Mouse (Mus musculus) left cerebral cortex, adult 2 months (tissue): ENCODE data around the gene Mllt10. TPM values are rescaled to one million over a fixed set of nuclear protein-coding genes. Genes with fewer than 3 reads are reported as not detected.

ENCODE experiments used
- DNase-seq, 2 experiments: peaks; one replicate each; pipeline ENCODE4 v3.0.0; 2021 to 2022; ENCODE audit warnings: low spot score in 2 of 2, mixed read lengths in 1 of 2; ENCODE audit errors: extremely low spot score in 1 of 2
- H3K27ac ChIP-seq: fragments of 200-600 bp; 2 replicates; pipeline ENCODE4 v1.8.1; 2022
- H3K4me3 ChIP-seq: fragments of 200-600 bp; 2 replicates; pipeline ENCODE4 v1.8.1; 2022
- CTCF ChIP-seq: fragments of 200-600 bp; IDR thresholded peaks from 2 replicates; pipeline ENCODE4 v1.8.1; 2022; ENCODE audit warnings: antibody characterized with exemption, mild to moderate bottlenecking, moderate library complexity
- intact Hi-C: fragments of 180-260 bp; cut with DNase I; formaldehyde crosslinking; loops from one replicate; pipeline ENCODE4 v1.15.1; 2025
- long read RNA-seq, 2 experiments: library from polyadenylated mRNA; stranded (forward); transcript quantifications; one replicate each; pipeline ENCODE4 v2.0.0; 2021; ENCODE audit warnings: borderline mapping rate in 2 of 2
- total RNA-seq, 2 experiments: library from RNA; stranded (reverse); gene quantifications; 2 replicates each; pipeline ENCODE4 v1.2.3; 2021

Gene Mllt10
- 10 to 100 TPM; 51.6 to 52.1 TPM for total RNA-seq
- long read RNA-seq, experiment 1, partial matches to known transcripts: 4 of 15 reads
- long read RNA-seq, experiment 1, other reads (novel, unspliced or antisense): 11 of 15 reads
- long read RNA-seq, experiment 2, partial matches to known transcripts: 1 of 14 reads
- long read RNA-seq, experiment 2, other reads (novel, unspliced or antisense): 12 of 14 reads

DNA sequence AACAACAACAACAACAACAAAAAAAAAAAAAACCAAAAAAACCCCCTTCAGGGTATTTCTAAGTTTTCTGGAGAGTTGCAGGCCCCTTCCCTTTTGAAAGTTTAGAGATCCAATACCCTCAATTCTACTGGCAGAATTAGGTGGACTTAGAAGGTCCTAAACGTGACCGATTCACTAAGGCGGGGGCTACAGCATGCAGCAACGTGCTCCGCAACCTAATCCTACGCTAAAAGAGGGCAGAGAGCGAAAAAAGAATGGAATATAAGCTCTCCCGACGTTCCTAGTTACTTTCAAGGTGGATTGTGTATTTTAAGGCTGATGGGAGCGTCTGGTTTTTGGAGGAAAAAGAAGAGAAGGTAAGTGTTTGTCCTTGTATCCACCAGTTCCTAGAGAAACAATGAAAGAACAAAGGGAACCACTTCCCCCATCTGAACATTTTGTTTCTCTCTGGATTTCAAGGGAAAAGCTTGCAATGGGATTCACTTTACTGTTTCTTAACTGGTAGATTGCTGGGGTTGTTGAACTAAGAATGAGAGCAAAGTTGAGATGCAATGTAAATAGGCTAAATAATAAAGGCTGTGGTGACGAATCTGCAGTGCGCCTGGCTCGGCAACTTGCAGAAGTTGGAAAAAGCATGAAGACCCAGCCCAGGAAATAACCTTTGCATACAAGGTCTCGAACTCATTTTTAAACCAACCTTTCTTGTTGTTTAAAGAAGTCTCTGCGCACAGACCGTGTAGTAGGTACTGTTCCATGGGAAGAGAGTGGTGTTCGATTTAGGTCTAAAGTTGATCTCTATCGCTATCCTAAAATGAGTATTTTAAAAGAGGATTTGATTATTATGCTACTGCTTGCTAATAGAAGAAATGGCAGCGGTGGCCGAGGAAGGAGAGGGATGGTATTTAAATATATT, at the start of gene Mllt10:
Mllt10 (plus strand) TSS at position 222 of the 913 bp plus-strand sequence.
- no peak for DNase-seq
- Histone ChIP-seq H3K4me3 (peak within 1 kb of the TSS; percentile 69), H3K27ac (peak within 1 kb of the TSS; percentile 91)
- TF ChIP-seq CTCF: no peak
- intact Hi-C loops: loop anchor here (10.0 kb wide), 1 partner anchor 940 kb away; the partner anchor contains the start of genes 4930426L09Rik and Pip4k2a

DNA sequence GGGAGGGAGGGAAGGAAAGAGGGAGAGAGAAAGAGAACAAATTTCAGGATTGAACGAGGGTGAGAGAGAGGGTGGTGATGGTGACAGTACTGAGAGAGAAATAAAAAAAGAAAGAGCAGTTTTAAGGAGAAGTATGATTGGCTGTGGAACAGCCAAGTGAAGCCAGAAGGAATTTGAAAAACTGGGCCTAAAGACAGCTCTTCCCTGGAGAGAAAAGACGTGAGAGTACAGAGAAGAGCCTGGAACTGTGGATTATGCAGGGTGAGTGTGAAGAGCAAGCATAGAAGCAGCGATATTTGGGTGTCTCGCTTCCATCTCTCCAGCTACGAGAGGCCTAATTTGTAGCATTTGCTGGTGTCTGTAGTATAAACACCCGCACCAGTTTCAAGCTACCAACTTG, 43.8 kb upstream of the Mllt10 start:
- no peak for TF ChIP-seq CTCF
- Histone ChIP-seq H3K4me3 (no peak overlapping the region), H3K27ac (no peak overlapping the region)
- intact Hi-C loops: no loop called here
- no peak for DNase-seq

DNA sequence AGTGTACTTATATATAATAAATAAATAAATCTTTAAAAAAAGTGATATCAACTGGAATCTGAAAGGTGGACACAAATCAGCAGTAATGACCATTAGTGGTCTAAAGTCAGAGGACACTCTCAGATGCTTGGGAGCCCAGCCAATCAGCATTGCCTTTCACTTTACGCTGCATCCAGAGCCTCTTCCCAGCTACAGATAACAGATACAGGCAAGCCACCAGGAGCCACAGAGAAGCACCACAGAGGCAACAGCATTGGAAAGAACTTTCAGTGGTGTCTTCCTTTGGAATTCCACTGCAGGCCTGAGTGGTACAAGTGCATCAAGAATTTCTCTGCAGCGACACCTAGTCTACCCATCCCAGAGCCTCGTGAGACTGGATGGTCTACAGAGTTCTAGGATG, 42.2 kb upstream of the Mllt10 start:
- Histone ChIP-seq H3K4me3 (no peak overlapping the region), H3K27ac (no peak overlapping the region)
- intact Hi-C loops: no loop called here
- no peak for TF ChIP-seq CTCF
- DNase-seq: no peak

DNA sequence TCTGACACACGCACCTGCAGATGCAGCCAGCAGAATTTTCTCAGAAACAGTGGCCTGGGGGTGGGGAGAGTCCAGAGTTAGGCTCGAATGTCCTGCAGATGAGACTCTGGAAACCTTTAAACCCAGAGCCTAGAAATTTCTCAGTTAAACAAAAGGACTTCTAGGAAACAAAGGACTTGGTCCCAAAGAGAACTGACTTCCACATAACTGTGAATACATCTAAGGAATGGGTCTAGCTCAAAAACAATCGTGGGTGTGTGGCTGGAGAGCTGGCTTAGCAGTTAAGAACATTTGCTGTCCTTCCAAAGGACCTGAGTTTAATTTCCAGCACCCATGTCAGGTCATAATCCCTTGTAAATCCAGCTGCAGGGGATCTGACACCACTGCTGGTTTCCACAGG, 39.5 kb upstream of the Mllt10 start:
- intact Hi-C loops: no loop called here
- no peak overlapping the region for H3K27ac ChIP-seq
- no peak for TF ChIP-seq CTCF

DNA sequence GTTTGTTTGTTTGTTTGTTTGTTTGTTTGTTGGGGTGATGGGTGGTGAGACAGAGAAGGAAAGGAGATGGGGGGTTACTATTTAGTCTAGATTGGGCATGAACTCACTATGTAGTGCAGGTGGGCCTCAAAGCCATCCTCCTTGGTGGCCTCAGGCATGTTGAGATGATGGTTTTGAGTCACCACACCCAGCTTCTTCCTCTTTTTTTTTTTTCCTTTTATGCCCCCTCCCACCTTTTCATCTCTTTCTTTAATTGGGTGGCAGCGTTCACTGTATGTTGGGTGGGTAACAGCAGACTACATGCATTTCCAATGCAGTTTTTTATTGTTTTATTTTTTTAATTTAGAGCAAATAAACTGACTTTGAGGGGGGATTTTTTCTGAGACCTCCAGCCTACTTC, 38.4 kb upstream of the Mllt10 start:
- H3K27ac ChIP-seq: no peak overlapping the region
- TF ChIP-seq CTCF: no peak
- DNase-seq: no peak
- H3K4me3 ChIP-seq: no peak overlapping the region
- intact Hi-C loops: no loop called here

More for the DNA sequence above, 39.5 kb upstream of the Mllt10 start:
- H3K4me3 ChIP-seq: no peak overlapping the region
- no peak for DNase-seq

DNA sequence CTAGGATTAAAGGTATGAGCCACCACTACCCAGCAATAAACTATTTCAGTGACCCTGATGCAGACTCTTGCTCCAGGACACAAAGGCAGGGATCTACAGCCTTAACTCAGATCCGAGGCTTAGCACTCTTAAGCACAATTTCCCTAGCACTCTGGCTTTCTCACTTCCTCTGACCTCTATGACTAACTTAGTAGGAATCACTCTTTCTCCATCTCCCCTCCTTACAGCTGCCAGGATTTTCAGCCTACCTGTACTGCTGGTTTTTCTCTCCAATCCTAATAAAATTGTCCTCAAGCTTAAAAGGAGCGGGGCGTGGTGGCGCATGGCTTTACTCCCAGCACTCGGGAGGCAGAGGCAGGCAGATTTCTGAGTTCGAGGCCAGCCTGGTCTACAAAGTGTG, 37.7 kb upstream of the Mllt10 start:
- H3K27ac ChIP-seq: no peak overlapping the region
- no peak for DNase-seq
- no peak overlapping the region for H3K4me3 ChIP-seq
- no peak for TF ChIP-seq CTCF
- intact Hi-C loops: no loop called here

DNA sequence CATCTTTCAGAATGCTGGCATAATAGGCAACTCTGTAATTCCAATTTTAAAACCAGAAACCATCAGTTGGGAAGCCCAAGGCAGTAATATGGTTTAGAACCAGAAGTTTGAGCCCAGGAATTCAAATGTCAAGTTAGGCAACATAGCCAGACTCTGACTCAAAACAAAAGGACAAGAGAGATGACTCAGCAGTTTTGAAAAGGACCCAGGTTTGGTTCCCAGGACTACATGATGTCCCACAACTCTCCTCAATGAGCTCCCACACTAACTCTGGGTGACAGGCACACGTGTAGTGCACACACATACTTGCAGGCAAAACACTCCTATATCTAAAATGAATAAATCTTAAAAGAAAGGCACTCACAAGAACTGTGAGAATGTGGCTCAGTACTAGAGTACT, 35.9 kb upstream of the Mllt10 start:
- H3K27ac ChIP-seq: no peak overlapping the region
- intact Hi-C loops: no loop called here
- H3K4me3 ChIP-seq: no peak overlapping the region
- no peak for TF ChIP-seq CTCF
- no peak for DNase-seq

DNA sequence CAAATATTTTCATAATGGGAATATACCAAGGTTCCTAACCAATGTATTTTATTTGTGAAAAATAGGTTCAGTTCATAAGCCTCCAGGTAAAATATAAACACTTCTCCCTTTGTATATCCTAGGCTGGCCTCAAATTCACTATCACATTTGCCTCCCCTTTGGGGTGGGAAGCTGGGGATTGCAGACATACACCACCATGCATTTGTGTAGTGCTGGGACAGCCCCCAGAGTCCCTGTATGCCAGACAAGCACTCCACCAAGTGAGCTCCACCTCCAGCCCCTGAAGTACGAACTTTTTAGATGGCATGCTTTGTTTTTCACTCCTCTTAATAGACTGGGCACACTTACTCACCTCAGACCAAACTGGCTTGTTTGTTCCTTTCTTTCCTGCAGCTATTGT, 32.2 kb upstream of the Mllt10 start:
- TF ChIP-seq CTCF: no peak
- H3K27ac ChIP-seq: no peak overlapping the region
- intact Hi-C loops: loop anchor here (10.0 kb wide), 4 partner anchors 378 to 1322 kb away; no protein-coding TSS in a partner anchor
- DNase-seq: no peak
- H3K4me3 ChIP-seq: no peak overlapping the region

DNA sequence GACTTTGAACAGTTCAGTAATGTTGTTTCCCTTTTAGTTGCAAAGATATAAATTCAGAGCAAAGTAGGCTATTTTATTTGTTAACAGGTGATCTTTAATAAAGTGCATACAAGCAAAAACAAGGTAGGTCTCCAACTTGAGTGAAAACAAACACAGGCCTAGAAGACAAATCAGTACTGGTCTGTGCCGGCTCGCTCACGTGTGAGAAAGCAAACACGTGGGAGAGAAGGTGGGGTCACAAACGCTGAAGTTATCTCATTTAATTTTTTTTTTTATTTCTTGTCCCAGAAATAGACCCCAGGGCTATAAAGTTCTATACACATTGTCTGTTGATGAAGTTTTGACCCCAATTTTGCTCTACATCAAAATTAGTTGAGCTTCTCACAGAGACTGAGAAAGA, 29.9 kb upstream of the Mllt10 start:
- Histone ChIP-seq H3K27ac (no peak overlapping the region), H3K4me3 (no peak overlapping the region)
- intact Hi-C loops: loop anchor here (5.0 to 10.0 kb wide), 11 partner anchors 37 to 1320 kb away; partner anchors contain the start of genes Bmi1, Dnajc1, Nebl and Spag6
- no peak for TF ChIP-seq CTCF
- no peak for DNase-seq

DNA sequence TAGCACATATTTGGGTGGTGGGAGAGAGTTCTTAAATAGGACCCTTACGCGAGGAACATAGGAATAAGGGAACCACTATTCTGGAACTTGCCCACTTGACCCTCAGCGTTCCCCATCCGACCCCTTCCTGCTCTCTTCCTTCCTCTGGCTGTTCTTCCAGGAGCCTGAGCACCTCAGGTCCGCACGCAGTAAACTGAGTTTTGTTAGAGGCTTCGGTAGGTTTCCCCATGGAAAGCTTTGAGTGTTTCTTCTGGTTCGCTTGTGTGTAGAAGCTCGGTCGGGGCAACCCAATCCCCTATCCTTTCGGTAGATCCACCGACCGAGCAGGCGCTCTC, 29.3 kb upstream of the Mllt10 start:
- Histone ChIP-seq H3K27ac (no peak overlapping the region), H3K4me3 (peak overlapping the region; percentile 73)
- intact Hi-C loops: loop anchor here (2.0 to 10.0 kb wide), 12 partner anchors 37 to 1319 kb away; partner anchors contain the start of genes Bmi1, Dnajc1, Nebl and Spag6
- TF ChIP-seq CTCF: no peak
- DNase-seq: no peak

DNA sequence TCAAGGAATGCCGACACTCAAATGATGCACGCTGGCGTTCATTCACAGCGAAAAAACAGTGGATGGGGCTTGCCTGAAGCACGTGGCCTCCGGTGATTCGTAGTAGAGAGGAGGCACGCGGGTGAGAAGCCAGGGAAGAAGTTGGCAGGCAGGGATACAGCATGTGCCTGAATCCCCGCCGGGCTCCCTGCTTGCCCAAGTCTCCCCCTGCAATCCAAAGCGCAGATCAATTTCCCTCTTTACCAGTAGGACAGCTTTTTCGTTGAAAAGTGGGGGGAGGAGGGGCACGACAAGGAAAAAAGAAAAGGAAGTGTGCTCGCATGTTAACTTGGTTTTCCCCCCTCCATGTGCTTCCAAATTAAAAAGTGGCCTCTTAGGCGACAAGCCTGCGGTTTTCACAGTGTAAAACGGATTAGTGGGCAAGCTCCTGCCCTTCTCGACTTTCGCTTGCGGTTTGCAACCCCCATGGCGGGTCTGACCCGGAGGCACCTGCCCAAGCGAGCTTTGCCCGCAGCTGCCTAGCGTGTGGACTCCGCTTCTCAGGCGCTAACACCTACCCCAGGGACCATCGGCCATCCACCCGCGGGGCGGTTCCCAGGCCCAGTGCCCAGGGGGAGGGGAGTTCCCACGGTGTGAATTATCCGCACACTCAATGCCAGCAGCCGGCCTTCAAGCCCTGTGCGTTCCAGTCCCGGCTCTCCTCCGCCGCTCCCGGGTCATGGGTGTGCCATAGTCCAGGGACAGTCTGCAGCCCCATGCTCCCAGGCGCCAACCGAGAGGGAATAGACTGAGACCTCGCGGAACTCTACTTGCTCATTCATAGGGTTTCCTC, 28.7 kb upstream of the Mllt10 start:
- Histone ChIP-seq H3K4me3 (peak overlapping the region; percentile 73), H3K27ac (no peak overlapping the region; the same call in 1 of the 2 replicates)
- no peak; the same call in 1 of the 2 replicates for TF ChIP-seq CTCF
- DNase-seq: peak; percentile 38 to 46
- intact Hi-C loops: loop anchor here (2.0 to 10.0 kb wide), 12 partner anchors 36 to 1318 kb away; partner anchors contain the start of genes Bmi1, Dnajc1, Nebl and Spag6
